Mouse (Mus musculus): Measurements from ENCODE around the gene Morc2a. TPM values are rescaled to one million over a fixed set of nuclear protein-coding genes. Genes with fewer than 3 reads are reported as not detected.
A peak's percentile ranks its signal among the peaks of the same experiment; 100 is the strongest.
"Not testable (repeated sequence)": the region's sequence is repeated elsewhere in the genome, so short reads cannot be mapped to it uniquely, and the experiment has no call there.

Morc2a gene
- polyA plus RNA-seq (2014; fragmentation: Nextera tagmentation; extraction: Ambion mirVana) = 24.8 and 25.6 TPM in 2 replicates

GRCm38 (mm10) chr11:3648964-3649841 is at the start of gene Morc2a:
Gene Morc2a (plus strand): TSS chr11:3649191.
- H3K27ac ChIP-seq (ENCODE audit: low read depth) = peak within 1 kb of the TSS; percentile 94
- H3K36me3 ChIP-seq (ENCODE audit: control insufficient read depth, insufficient read depth, low read length) = peaks cover 44% of the 10 kb centered on the region
- H3K9me3 ChIP-seq (ENCODE audit: control insufficient read depth, low read length) = peaks cover 21% of the 10 kb centered on the region
- peaks cover 8% of the 10 kb centered on the region for H3K4me1 ChIP-seq (replicated peaks; ENCODE audit: control insufficient read depth, insufficient read depth, low read length)
- H3K4me2 ChIP-seq (ENCODE audit: low read length) = peak within 1 kb of the TSS; percentile 80
- DNase-seq (ENCODE audit: low spot score) (peak; percentile 97), ATAC-seq (replicated peaks; ENCODE audit: low FRiP score, low TSS enrichment, low read depth) (peak; percentile 97)
- no peaks in the 10 kb centered on the region for H3K27me3 ChIP-seq (replicated peaks; ENCODE audit: control insufficient read depth, insufficient read depth, low read length)
- WGBS = under 1% methylated on average over 81 of the region's 81 CpGs
- H3K9ac ChIP-seq (ENCODE audit: low read length) = peak within 1 kb of the TSS; percentile 98
- H3K4me3 ChIP-seq (ENCODE audit: low read depth, low read length) = peak within 1 kb of the TSS; percentile 84

GRCm38 (mm10) chr11:3601966-3602365 is 47.0 kb upstream of the Morc2a start:
- not testable (repeated sequence) for H3K4me1 ChIP-seq (replicated peaks; ENCODE audit: control insufficient read depth, insufficient read depth, low read length); H3K9me3 ChIP-seq (ENCODE audit: control insufficient read depth, low read length); H3K27me3 ChIP-seq (replicated peaks; ENCODE audit: control insufficient read depth, insufficient read depth, low read length); H3K4me3 ChIP-seq (ENCODE audit: low read depth, low read length); H3K27ac ChIP-seq (ENCODE audit: low read depth); H3K36me3 ChIP-seq (ENCODE audit: control insufficient read depth, insufficient read depth, low read length); ATAC-seq (replicated peaks; ENCODE audit: low FRiP score, low TSS enrichment, low read depth); H3K4me2 ChIP-seq (ENCODE audit: low read length); H3K9ac ChIP-seq (ENCODE audit: low read length); DNase-seq (ENCODE audit: low spot score)
- WGBS = 27% methylated on average over 1 of the region's 1 CpGs

GRCm38 (mm10) chr11:3602687-3603086 is 46.3 kb upstream of the Morc2a start:
- not testable (repeated sequence) for H3K4me1 ChIP-seq (replicated peaks; ENCODE audit: control insufficient read depth, insufficient read depth, low read length); H3K9me3 ChIP-seq (ENCODE audit: control insufficient read depth, low read length); H3K4me2 ChIP-seq (ENCODE audit: low read length); ATAC-seq (replicated peaks; ENCODE audit: low FRiP score, low TSS enrichment, low read depth); H3K27me3 ChIP-seq (replicated peaks; ENCODE audit: control insufficient read depth, insufficient read depth, low read length); H3K36me3 ChIP-seq (ENCODE audit: control insufficient read depth, insufficient read depth, low read length); H3K4me3 ChIP-seq (ENCODE audit: low read depth, low read length); DNase-seq (ENCODE audit: low spot score); H3K9ac ChIP-seq (ENCODE audit: low read length); H3K27ac ChIP-seq (ENCODE audit: low read depth)
- 55% methylated on average over 2 of the region's 2 CpGs for WGBS

GRCm38 (mm10) chr11:3606456-3606855 is 42.5 kb upstream of the Morc2a start:
- ATAC-seq (replicated peaks; ENCODE audit: low FRiP score, low TSS enrichment, low read depth) (no peak), DNase-seq (ENCODE audit: low spot score) (no peak)
- H3K9me3 ChIP-seq (ENCODE audit: control insufficient read depth, low read length) = no peaks in the 10 kb centered on the region
- no peaks in the 10 kb centered on the region for H3K36me3 ChIP-seq (ENCODE audit: control insufficient read depth, insufficient read depth, low read length)
- no peaks in the 10 kb centered on the region for H3K4me1 ChIP-seq (replicated peaks; ENCODE audit: control insufficient read depth, insufficient read depth, low read length)
- no peak overlapping the region for H3K9ac ChIP-seq (ENCODE audit: low read length)
- H3K27ac ChIP-seq (ENCODE audit: low read depth) = no peak overlapping the region
- no peak overlapping the region for H3K4me3 ChIP-seq (ENCODE audit: low read depth, low read length)
- no peaks in the 10 kb centered on the region for H3K27me3 ChIP-seq (replicated peaks; ENCODE audit: control insufficient read depth, insufficient read depth, low read length)
- H3K4me2 ChIP-seq (ENCODE audit: low read length) = no peak overlapping the region
- 84% methylated on average over 5 of the region's 5 CpGs for WGBS

- Histone ChIP-seq H3K9me3 (ENCODE audit: control insufficient read depth, low read length) (no peaks in the 10 kb centered on the region), H3K4me3 (ENCODE audit: low read depth, low read length) (no peak overlapping the region), H3K4me1 (replicated peaks; ENCODE audit: control insufficient read depth, insufficient read depth, low read length) (no peaks in the 10 kb centered on the region), H3K4me2 (ENCODE audit: low read length) (no peak overlapping the region), H3K27me3 (replicated peaks; ENCODE audit: control insufficient read depth, insufficient read depth, low read length) (no peaks in the 10 kb centered on the region), H3K27ac (ENCODE audit: low read depth) (no peak overlapping the region), H3K9ac (ENCODE audit: low read length) (no peak overlapping the region), H3K36me3 (ENCODE audit: control insufficient read depth, insufficient read depth, low read length) (no peaks in the 10 kb centered on the region)
- no peak for DNase-seq (ENCODE audit: low spot score)
- WGBS = 92% methylated on average over 4 of the region's 4 CpGs
- ATAC-seq (replicated peaks; ENCODE audit: low FRiP score, low TSS enrichment, low read depth) = no peak
Measured at GRCm38 (mm10) chr11:3615576-3615975, 33.4 kb upstream of the Morc2a start.

- WGBS = 76% methylated on average over 5 of the region's 5 CpGs
- H3K9ac ChIP-seq (ENCODE audit: low read length) = no peak overlapping the region
- no peaks in the 10 kb centered on the region; the same call in 1 of the 2 replicates for H3K27me3 ChIP-seq (replicated peaks; ENCODE audit: control insufficient read depth, insufficient read depth, low read length)
- no peaks in the 10 kb centered on the region for H3K36me3 ChIP-seq (ENCODE audit: control insufficient read depth, insufficient read depth, low read length)
- no peak overlapping the region for H3K4me2 ChIP-seq (ENCODE audit: low read length)
- H3K9me3 ChIP-seq (ENCODE audit: control insufficient read depth, low read length) = peaks cover 3% of the 10 kb centered on the region; the same call in 1 of the 2 replicates
- H3K27ac ChIP-seq (ENCODE audit: low read depth) = no peak overlapping the region
- ATAC-seq (replicated peaks; ENCODE audit: low FRiP score, low TSS enrichment, low read depth) = no peak
- H3K4me3 ChIP-seq (ENCODE audit: low read depth, low read length) = no peak overlapping the region
- H3K4me1 ChIP-seq (replicated peaks; ENCODE audit: control insufficient read depth, insufficient read depth, low read length) = no peaks in the 10 kb centered on the region
- no peak for DNase-seq (ENCODE audit: low spot score)
Measured at GRCm38 (mm10) chr11:3622826-3623225, 26.2 kb upstream of the Morc2a start.

- Histone ChIP-seq H3K4me2 (ENCODE audit: low read length) (no peak overlapping the region), H3K36me3 (ENCODE audit: control insufficient read depth, insufficient read depth, low read length) (no peaks in the 10 kb centered on the region), H3K4me3 (ENCODE audit: low read depth, low read length) (no peak overlapping the region), H3K4me1 (replicated peaks; ENCODE audit: control insufficient read depth, insufficient read depth, low read length) (no peaks in the 10 kb centered on the region), H3K9me3 (ENCODE audit: control insufficient read depth, low read length) (peaks cover 3% of the 10 kb centered on the region; the same call in 1 of the 2 replicates), H3K9ac (ENCODE audit: low read length) (no peak overlapping the region), H3K27me3 (replicated peaks; ENCODE audit: control insufficient read depth, insufficient read depth, low read length) (peaks cover 13% of the 10 kb centered on the region), H3K27ac (ENCODE audit: low read depth) (no peak overlapping the region)
- WGBS = 83% methylated on average over 4 of the region's 4 CpGs
- ATAC-seq (replicated peaks; ENCODE audit: low FRiP score, low TSS enrichment, low read depth) (no peak), DNase-seq (ENCODE audit: low spot score) (no peak)
Measured at GRCm38 (mm10) chr11:3624391-3625027, 24.5 kb upstream of the Morc2a start.

GRCm38 (mm10) chr11:3628999-3629491 is 19.9 kb upstream of the Morc2a start:
- Histone ChIP-seq H3K4me2 (ENCODE audit: low read length) (peak overlapping the region; percentile 77), H3K4me1 (replicated peaks; ENCODE audit: control insufficient read depth, insufficient read depth, low read length) (no peaks in the 10 kb centered on the region), H3K9me3 (ENCODE audit: control insufficient read depth, low read length) (peaks cover 3% of the 10 kb centered on the region; the same call in 1 of the 2 replicates), H3K4me3 (ENCODE audit: low read depth, low read length) (peak overlapping the region; percentile 34), H3K9ac (ENCODE audit: low read length) (peak overlapping the region; percentile 22; the same call in 1 of the 2 replicates), H3K27ac (ENCODE audit: low read depth) (no peak overlapping the region), H3K36me3 (ENCODE audit: control insufficient read depth, insufficient read depth, low read length) (no peaks in the 10 kb centered on the region), H3K27me3 (replicated peaks; ENCODE audit: control insufficient read depth, insufficient read depth, low read length) (peaks cover 22% of the 10 kb centered on the region)
- no peak for ATAC-seq (replicated peaks; ENCODE audit: low FRiP score, low TSS enrichment, low read depth)
- WGBS = under 1% methylated on average over 32 of the region's 32 CpGs
- DNase-seq (ENCODE audit: low spot score) = peak; percentile 64
